Mouse (Mus musculus) lung, postnatal 0 days (tissue): ENCODE results near the gene Rpap1.

ENCODE experiments used
- CTCF ChIP-seq: IDR thresholded peaks from 2 replicates; pipeline ENCODE4 v1.5.1; 2016; ENCODE audit warnings: antibody characterized with exemption, mild to moderate bottlenecking
- EP300 ChIP-seq: IDR thresholded peaks from 2 replicates; pipeline ENCODE4 v1.6.1; 2016; ENCODE audit warnings: antibody characterized with exemption, mild to moderate bottlenecking, control low read depth

- TF ChIP-seq CTCF (no peak), EP300 (no peak)
Measured at GRCm38 (mm10) chr2:119741581-119742411, 45.5 kb downstream of the Rpap1 start, which contains the start of gene Itpka.
